Mouse (Mus musculus) thymus, adult 2 months (tissue): ENCODE measurements around the gene Polr2b.

Experiments used
- CTCF ChIP-seq: fragments of 200-500 bp; IDR thresholded peaks from 2 replicates; pipeline ENCODE4 v1.5.1; 2012; ENCODE audit warnings: mild to moderate bottlenecking, control low read depth, low read length, moderate library complexity, borderline replicate concordance; ENCODE audit not compliant: control insufficient read depth, poor library complexity, insufficient read depth; ENCODE audit errors: extremely low read depth
- POLR2A ChIP-seq: fragments of 200-500 bp; IDR thresholded peaks from 2 replicates; pipeline ENCODE4 v1.6.1; 2012; ENCODE audit warnings: mild to moderate bottlenecking, low read length, control low read depth, moderate library complexity; ENCODE audit not compliant: control insufficient read depth, poor library complexity, insufficient read depth; ENCODE audit errors: extremely low read depth

DNA sequence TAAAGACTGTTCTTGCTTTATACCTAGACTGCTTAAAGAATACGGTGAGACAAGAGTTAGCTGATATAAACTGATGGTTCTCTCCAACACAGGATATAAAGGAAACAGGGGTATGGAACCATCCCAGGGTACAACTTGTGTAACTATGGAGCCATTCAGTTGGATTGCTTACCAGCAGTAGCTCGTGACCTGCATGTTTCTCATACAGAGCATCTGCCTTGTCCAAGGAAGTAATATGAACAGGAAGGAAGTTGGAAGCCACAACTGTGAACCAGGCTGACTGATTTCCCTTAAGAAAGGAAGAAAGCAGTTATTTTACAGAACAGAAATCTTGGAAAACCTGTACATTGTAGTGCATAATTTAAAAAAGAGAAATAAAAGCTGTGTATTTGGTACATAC is 10.5 kb upstream of the Polr2b start:
- TF ChIP-seq CTCF (no peak), POLR2A (no peak)
